Mouse (Mus musculus) lung, postnatal 10 days (tissue): Measurements from ENCODE around the gene Bpgm.

Source experiments
- DNase-seq: peaks from one replicate; pipeline ENCODE4 v3.0.0; 2021

Bpgm gene

GRCm38 (mm10) chr6:34475974-34476794 is at the start of gene Bpgm:
Bpgm (plus strand) TSS chr6:34476207.
- peak; percentile 100 for DNase-seq

GRCm38 (mm10) chr6:34439006-34439405 is 37.0 kb upstream of the Bpgm start:
- DNase-seq = no peak

DNA sequence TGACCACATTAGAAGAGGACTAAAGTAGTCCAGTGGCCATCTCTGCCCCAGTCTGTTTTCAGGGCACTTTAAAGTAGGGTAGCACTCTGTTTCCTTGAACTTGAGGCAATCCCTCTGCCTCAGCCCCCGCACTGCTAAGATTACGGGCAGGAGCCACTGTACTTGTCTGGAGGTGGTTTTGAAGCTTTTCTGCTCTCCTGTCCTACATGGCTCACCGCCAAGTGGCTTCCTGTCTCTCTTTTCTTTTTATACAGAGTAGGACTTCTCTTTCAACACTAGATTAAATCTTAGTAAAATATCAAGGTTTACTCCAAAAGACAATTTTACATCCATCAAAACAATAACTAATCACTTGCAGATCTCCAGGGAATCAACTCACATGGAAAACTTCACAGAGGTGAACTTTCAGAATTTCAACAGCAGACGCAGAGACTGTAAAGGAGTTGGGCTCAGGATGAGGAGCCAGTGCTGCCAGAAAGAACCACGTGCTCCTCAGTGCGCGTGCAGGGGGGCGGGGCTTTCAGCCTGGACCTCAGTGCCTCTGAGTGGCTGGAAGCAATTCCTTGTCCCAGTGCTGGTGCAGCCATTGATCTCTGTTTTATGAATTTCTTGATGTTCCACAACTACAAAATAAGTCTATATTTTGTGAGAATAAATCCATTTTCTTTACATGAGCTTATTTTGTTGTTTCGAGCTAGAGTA is 34.3 kb upstream of the Bpgm start:
- DNase-seq = peak; percentile 20

DNA sequence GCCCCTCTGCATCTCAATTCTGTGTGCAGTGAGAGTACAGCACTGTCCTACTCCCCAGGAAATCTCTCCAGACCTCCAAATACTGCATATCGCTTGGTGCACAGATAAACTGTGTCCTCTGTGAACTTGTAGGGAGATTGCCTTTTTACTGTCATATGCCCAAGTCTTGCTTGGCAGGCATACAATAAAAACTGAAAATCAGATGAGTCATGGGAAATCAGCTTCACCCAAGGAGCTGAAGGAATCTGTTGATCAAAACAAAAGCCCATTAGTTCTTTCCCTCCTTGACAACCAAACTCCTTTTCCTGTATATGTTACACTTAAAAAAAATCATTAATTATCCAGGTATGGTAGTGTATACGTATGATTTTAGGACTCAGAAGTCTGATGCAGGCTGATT is 32.2 kb upstream of the Bpgm start:
- DNase-seq = no peak

- peak; percentile 85 for DNase-seq
Observed at GRCm38 (mm10) chr6:34447961-34448360, 28.0 kb upstream of the Bpgm start.

- DNase-seq = no peak
Observed at GRCm38 (mm10) chr6:34448696-34449095, 27.3 kb upstream of the Bpgm start.

- DNase-seq = peak; percentile 56
Observed at GRCm38 (mm10) chr6:34452963-34453770, 22.8 kb upstream of the Bpgm start.

- no peak for DNase-seq
Observed at GRCm38 (mm10) chr6:34459456-34459855, 16.6 kb upstream of the Bpgm start.

DNA sequence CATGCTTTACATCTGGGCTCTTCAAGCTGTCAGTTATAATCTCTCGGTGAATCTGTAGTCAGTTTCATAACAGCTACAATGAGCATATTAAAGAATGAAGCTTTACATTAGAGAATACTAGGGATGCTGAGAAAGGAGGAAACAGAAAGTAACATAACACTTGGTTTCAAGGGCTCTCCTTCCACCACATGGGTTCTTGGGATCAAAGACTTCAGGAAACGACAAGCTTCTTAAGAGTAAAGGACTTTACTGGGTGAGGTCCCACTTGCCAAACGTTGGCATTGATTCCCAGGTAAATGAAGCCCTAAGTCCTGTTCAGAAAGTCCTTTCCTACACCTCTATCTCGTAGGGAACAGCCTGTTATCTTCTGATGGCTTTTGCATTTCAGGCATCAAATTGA is 15.4 kb upstream of the Bpgm start:
- no peak for DNase-seq

DNA sequence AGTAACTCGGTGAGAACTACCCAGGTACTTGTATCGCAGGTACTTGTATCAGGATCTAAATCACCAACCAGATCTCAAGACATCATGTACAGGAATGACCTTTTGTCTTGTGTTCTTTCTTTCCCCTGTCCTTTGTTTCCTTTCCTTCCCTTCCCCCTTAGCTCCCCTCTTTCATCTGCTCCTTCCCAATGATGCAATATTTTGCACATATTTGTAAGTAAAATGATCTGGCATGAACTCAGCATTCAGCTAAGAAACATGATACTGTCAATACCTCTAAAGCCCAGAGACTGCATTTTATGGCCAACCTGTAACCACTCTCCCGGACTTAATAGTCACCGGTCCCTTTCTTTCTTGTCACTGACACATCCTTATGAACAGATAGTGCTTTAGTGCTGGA is 12.4 kb upstream of the Bpgm start:
- DNase-seq = no peak

DNA sequence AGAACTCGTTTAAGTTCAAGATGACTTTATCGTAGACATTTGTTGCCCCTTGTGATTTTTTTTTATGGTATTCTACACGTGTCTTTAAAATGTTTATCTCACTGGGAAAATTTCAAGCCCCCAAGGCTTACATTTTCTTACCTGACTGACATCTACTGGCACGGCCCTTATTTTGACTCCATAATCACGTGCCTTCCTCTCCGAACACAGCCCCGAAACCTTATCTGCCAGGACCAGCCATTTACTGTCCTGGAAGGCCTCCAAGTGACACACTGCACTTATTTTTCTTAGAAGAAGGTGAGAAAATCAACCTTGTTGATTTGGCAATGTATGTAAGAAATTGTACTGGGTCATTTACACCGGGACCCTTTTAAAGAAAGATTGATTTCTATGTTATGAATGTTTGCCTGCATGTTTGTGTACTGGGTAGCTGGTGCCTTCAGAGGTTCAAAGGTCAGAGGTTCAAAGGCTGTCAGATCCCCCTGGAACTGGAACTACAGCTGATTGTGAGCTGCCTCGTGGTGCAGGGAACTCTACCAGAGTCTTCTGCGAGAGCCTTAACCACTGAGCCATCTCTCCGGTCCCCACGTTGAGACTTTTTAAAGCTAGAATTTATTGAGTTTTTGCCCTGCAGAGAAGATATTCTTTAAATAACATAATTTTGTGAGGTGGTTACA is 4.4 kb upstream of the Bpgm start:
- no peak for DNase-seq

GRCm38 (mm10) chr6:34473346-34473745 is 2.7 kb upstream of the Bpgm start:
- DNase-seq = no peak

- no peak for DNase-seq
Observed at GRCm38 (mm10) chr6:34474031-34474430, 2.0 kb upstream of the Bpgm start.

DNA sequence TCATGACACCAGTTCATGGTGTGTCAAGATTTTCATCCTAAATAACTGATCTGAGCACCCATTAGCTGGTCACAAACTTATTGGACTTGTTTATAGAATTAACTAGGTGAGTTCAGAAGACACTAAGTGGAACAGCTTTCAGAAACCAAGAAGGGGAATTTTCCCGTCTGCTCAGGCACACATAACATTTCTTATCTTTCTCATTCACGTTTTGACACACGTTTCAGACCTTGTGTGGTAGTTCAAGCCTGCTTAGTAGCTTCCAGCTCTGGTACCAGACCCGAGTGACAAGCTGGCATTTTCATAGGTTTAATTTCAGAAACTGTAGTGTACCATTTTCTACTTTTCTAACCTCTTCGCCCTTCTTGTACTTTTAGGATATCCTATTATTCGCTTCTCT is 616 bp upstream of the Bpgm start:
- no peak for DNase-seq

- no peak for DNase-seq
Observed at GRCm38 (mm10) chr6:34478036-34478435, 2.0 kb downstream of the Bpgm start.

DNA sequence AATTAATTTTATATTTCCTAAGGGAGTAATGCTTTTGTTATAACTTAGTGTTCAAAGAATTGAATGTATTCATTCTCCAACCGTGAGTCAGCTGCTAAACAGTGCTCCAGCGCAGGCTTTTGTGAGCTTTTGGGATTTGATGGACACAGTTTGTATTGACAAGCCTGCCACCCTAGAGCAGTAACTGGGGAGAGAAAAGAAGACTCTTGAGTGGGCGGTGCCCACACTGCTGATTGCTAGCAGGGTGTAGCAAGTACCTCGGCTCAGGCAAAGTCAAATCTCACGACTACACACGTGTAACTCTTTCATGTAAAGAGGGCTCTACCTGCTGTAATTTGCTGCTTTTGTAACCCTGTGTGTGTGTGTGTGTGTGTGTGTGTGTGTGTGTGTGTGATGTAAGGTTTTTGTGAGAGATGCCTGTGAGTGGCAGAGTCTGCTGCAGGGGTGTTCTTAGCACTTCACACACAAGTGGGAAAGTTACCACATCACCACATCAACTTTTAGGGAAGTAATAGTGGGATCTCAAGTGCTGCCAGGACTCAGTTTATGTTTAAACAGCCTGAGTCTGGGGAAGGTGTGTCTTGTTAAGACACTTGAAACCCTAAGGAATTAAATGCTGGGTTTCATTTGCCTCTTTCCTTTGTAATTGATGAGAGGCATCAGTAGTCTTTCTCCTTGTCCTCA is 2.8 kb downstream of the Bpgm start:
- DNase-seq = peak; percentile 20

DNA sequence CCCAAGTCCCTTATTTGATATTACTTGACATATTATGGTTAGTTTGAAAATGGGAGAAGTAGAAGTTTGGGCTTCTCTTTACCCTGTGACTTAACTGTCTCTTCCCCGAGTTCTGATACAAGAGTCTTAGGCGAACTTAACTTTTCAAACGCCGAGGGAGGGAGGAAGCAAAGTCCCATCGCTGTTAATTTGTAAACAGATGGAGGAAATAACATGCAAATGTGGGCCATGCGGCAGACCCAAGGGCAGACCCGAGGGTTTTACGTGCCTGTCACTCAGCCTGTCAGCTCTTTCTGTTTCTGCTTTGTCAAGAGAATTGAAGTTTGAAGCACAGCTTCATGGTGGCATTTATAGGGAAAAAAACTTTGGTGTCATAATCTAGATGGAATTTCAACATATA is 3.5 kb downstream of the Bpgm start:
- DNase-seq = no peak

- DNase-seq = peak; percentile 41
Observed at GRCm38 (mm10) chr6:34480749-34481148, 4.7 kb downstream of the Bpgm start.

DNA sequence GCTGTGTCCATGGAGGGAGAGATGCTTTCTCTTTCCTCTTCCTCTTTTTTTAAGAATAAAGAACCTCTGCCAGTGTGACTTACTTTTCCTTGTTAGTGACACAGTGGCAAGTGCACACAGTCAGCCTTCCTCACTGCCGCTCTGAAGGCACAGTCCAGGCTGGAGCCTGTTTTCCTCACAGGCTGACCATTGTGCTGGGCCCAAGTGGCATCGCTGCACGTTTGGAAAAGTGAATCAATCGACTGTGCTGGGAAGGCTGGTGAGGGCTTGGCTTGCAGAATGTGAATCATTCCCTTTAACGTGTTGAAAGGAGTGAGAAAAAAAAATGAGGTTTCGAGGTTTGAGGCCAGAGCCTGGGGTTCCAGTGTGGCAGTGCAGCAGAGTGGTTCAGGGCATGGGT is 5.3 kb downstream of the Bpgm start:
- no peak for DNase-seq

GRCm38 (mm10) chr6:34482842-34483241 is 6.8 kb downstream of the Bpgm start:
- DNase-seq = peak; percentile 37

DNA sequence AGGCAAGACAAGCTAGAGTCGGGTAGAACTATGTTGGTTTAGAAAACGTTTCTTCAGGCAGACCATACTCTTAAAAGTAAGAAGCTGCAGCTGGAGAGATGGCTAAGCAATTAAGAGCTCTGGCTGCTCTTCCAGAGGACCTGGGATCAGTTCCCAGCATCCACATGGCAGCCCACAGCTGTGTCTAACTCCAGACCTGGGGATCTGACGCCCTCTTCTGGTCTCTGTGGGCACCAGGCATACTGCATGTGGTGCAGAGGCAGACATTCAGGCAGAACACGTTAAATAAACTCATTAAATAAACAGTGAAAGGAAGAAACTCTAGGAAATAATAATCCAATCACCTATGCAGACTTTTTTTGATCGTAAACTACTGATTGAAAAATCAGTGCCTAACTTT is 7.4 kb downstream of the Bpgm start:
- DNase-seq = no peak

DNA sequence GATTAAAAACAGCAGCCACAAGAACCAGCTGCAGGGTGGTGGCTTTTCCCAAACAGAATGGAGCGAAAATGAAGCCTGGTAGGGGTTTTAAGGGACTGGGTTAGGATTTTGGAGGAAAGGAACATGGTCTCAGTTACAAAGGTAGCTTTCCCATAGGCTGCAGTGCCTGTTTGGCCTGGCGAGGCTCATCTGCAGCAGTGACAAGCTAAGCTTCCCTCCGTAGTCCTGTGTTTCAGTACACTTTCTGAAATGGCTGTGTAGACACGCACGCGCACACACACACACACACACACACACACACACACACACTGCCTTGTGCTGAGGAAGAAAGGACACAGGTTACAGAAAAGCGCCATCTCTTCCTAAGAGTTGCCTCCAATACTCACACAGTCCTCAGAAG is 7.8 kb downstream of the Bpgm start:
- no peak for DNase-seq
